Mouse (Mus musculus) kidney, adult 2 months (tissue): Measurements from ENCODE around the gene Tmcc1. TPM values are rescaled to one million over a fixed set of nuclear protein-coding genes. Genes with fewer than 3 reads are reported as not detected.

Experiments used
- DNase-seq: peaks from one replicate; pipeline ENCODE4 v3.0.0; 2021
- H3K27ac ChIP-seq: fragments of 200-500 bp; 2 replicates; pipeline ENCODE4 v1.5.1; 2012; ENCODE audit warnings: low read depth, low read length, control low read depth, inconsistent platforms; ENCODE audit not compliant: insufficient read depth
- H3K27me3 ChIP-seq: fragments of 200-500 bp; replicated peaks from 2 replicates; pipeline ENCODE4 v1.6.1; 2012; ENCODE audit warnings: mild to moderate bottlenecking, moderate library complexity, low read length, inconsistent platforms; ENCODE audit not compliant: control insufficient read depth, insufficient read depth
- H3K36me3 ChIP-seq: fragments of 200-500 bp; 2 replicates; pipeline ENCODE4 v1.6.1; 2012; ENCODE audit warnings: mild to moderate bottlenecking, moderate library complexity, low read length, inconsistent platforms; ENCODE audit not compliant: control insufficient read depth, insufficient read depth
- H3K4me1 ChIP-seq: fragments of 200-500 bp; 2 replicates; pipeline ENCODE4 v1.6.1; 2011; ENCODE audit warnings: low read length; ENCODE audit not compliant: control insufficient read depth, insufficient read depth
- H3K4me3 ChIP-seq: fragments of 200-500 bp; 2 replicates; pipeline ENCODE4 v1.5.1; 2011; ENCODE audit warnings: mild to moderate bottlenecking, low read depth, low read length, control low read depth; ENCODE audit not compliant: insufficient read depth
- CTCF ChIP-seq: fragments of 200-500 bp; conservative IDR thresholded peaks from 2 replicates; pipeline ENCODE4 v1.5.1; 2011; ENCODE audit warnings: low read depth, mild to moderate bottlenecking, control low read depth, low read length, moderate library complexity, mixed read lengths; ENCODE audit not compliant: insufficient read depth, insufficient read length
- POLR2A ChIP-seq: fragments of 200-500 bp; IDR thresholded peaks from one replicate; pipeline ENCODE4 v1.6.1; 2011; ENCODE audit warnings: low read depth, low read length, control low read depth
- WGBS: fragments of 180-500 bp; shearing (Covaris S2); methylation state at CpG from one replicate; pipeline ENCODE4 v1.1.7; 2018; 5-methylcytosine and 5-hydroxymethylcytosine counted together
- polyA plus RNA-seq: library from polyadenylated mRNA; depleted of rRNA; stranded (reverse); fragments of >200 nt; gene quantifications from 2 replicates; pipeline ENCODE4 v1.2.3, GENCODE M21; 2012; rRNA removed

Tmcc1 gene
- polyA plus RNA-seq, 1 experiment = 10.1 TPM

DNA sequence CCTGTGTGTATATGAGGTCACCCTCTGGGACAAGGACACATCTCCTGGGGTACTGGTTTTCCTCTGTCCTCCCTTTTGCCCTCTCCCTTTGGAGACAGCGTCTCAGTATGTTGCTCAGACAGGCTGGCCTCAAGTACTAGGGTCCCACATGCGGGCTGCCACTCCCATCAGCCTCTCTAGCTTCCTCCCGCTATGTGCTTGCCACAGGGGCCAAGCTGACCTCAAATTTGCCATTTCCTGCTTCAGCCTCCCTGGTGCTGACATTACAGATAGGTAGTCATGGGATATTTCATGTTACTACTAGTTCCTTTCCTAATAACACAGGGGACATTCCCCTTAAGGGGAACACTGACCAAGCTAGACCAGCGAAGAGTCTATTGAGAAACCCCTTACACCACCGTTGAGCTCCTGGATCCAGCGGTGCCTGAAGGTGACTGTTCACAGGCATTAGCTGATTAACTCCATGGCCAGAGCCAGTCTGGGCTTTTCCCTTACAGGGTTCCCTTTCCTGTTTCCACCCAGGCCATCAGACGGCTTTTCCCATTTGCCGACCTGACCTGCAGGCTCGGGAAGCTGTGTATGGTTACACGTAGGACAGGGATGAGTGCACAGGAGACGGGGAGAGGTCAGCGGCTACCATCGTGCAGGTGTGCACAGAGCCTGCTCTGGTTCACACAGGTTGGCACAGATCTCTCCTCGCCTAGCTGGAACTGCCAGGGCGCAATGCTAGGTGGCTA, 220.0 kb downstream of the Tmcc1 start:
- Histone ChIP-seq H3K27ac (no peak overlapping the region), H3K4me3 (no peak overlapping the region), H3K27me3 (no peaks in the 10 kb centered on the region), H3K36me3 (no peaks in the 10 kb centered on the region), H3K4me1 (peaks cover 4% of the 10 kb centered on the region; the same call in 1 of the 2 replicates)
- DNase-seq = no peak
- WGBS = 51% methylated on average over 15 of the region's 15 CpGs
- TF ChIP-seq POLR2A = no peak
- TF ChIP-seq CTCF = no peak

DNA sequence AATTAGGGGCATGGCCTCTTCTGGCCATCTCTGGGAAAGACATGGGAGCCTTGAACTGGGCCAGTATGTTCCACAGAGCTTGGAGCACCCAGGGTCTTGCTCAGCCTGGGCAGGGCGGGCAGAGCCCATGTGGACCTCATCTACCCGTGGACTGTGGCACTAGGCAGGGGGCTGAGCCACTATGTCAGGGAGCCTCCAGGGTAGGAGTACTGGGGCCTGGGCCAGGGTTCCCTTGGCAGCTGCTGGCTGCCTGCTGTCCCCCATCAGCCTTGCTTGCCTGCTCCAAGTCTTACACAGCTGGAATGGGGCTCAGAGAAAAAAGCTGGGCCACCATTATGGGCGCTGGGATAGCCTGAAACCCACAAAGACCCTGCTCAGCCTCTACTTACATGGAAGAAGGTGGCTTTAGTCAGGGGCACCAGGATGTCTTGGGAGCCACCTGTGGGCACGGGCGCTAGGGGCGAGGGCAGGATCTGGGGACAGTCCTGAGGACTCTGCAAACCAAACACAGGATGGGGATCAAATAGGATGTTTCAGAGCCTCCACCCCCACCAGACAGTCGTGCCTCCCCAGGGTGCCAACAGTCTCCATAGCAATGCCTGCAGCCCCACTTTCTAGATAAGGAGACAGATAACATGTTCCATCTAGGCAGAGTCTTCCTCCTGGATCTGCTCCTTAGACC, 221.1 kb downstream of the Tmcc1 start:
- Histone ChIP-seq H3K4me1 (peaks cover 4% of the 10 kb centered on the region; the same call in 1 of the 2 replicates), H3K27me3 (no peaks in the 10 kb centered on the region), H3K27ac (no peak overlapping the region), H3K36me3 (no peaks in the 10 kb centered on the region), H3K4me3 (no peak overlapping the region)
- no peak for TF ChIP-seq CTCF
- no peak for TF ChIP-seq POLR2A
- DNase-seq = no peak
- 78% methylated on average over 7 of the region's 7 CpGs for WGBS

DNA sequence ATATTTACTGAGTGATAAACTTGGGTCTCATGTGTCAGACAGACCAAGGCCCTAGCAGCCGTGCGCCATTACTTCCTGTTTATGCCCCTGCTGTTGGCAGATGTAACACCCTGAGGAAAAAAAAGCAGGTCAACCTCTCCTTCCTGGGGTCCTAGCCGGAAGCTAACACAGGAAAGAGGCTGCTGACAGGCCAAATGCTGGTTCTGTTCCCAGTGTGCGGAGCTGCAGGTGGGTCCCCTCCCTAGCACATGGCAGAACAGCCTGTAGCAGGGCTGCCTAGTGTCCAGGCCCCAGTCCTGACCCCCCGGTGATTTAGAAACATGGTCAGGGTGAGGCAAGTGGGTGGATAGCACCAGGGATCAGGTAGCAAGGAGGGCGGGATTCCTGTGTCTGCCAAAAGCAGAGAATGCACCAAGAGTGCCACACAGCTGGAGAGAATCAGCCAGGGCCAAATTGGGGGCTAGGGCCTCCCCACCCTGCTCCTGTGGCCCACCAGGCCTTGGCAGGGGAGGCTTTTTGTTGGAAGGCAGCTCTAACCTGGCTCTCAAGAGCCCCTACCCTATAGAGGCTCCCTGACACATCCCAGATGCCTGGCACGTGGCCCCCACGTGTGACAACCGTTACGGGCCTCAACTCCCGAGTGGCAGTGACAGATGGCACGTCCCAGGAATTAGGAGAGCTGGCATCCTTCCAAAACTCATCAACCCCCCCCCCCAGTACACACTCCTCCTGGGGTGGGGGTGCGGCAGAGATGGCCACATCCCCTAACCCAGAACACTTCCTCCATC, 221.8 kb downstream of the Tmcc1 start:
- Histone ChIP-seq H3K36me3 (no peaks in the 10 kb centered on the region), H3K27ac (0 out of 2 replicates have a peak overlapping the region, but pooled peaks have one; percentile 7), H3K27me3 (no peaks in the 10 kb centered on the region), H3K4me3 (no peak overlapping the region), H3K4me1 (peaks cover 4% of the 10 kb centered on the region; the same call in 1 of the 2 replicates)
- no peak for TF ChIP-seq CTCF
- TF ChIP-seq POLR2A = no peak
- peak; percentile 78 for DNase-seq
- WGBS = 46% methylated on average over 13 of the region's 13 CpGs

DNA sequence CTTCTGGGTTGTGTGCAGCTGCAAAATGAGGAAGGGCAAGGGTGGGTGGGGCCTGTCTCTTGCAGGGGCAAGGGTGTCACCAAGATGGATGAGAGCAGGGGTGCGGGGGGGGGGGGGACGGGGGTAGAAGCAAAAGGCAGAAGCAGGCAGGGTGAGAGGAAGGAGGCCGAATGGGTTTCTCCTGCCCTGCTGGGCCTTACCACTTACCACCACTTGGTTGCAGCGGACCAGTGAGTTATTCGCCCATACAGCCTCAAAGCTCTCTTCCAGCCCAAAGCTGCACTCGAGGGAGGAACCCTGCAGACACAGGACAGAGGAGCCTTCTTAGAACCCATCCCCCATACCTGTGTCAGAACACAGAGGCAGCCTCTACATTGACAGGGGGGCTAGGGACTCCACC, 223.3 kb downstream of the Tmcc1 start:
- H3K4me3 ChIP-seq = no peak overlapping the region
- peaks cover 4% of the 10 kb centered on the region; the same call in 1 of the 2 replicates for H3K4me1 ChIP-seq
- TF ChIP-seq CTCF (no peak), POLR2A (no peak)
- WGBS = 67% methylated on average over 6 of the region's 6 CpGs
- H3K36me3 ChIP-seq = no peaks in the 10 kb centered on the region
- no peak for DNase-seq
- H3K27ac ChIP-seq = no peak overlapping the region
- H3K27me3 ChIP-seq = no peaks in the 10 kb centered on the region

DNA sequence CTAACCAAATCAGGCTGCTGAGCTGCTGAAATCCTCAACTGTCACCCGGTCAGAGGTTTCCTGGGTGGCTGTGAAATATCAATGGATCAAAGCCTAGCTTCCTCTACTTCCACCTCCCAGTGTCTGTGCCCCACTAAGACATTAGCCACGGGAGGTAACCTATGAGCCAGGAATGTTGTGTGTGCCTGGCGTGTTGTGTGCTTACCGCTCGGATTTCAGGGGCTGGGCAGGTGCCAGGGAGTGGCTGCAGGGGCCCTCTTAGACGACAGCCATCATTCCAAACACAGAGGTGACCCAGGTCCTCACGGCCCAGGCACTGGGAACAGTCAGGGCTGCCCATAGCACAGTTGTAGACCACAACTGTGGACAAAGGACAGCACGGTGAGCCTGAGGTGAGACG, 224.2 kb downstream of the Tmcc1 start:
- Histone ChIP-seq H3K36me3 (no peaks in the 10 kb centered on the region), H3K27me3 (no peaks in the 10 kb centered on the region), H3K4me1 (peaks cover 4% of the 10 kb centered on the region; the same call in 1 of the 2 replicates), H3K27ac (no peak overlapping the region), H3K4me3 (no peak overlapping the region)
- TF ChIP-seq POLR2A = no peak
- no peak for TF ChIP-seq CTCF
- WGBS = 78% methylated on average over 9 of the region's 9 CpGs
- DNase-seq = no peak

DNA sequence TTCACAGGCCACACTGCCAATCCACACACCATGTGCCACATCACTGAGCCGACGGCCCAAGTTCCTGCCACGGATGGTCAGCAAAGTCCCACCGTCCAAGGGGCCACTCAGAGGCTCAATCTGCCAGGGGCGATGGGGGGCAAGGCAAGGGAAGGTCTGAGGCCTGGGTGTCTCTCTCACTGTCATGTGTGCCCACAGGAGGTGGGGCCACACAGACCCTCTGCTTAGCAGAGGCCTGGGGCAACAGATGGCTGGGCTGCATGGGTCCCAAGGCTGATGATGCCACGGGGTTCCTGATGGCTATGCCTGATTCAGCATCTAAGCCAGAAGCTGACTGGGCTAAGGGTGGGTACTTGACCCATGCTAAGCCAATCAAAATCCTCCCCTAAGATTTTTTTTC, 224.6 kb downstream of the Tmcc1 start:
- H3K36me3 ChIP-seq = no peaks in the 10 kb centered on the region

More for the DNA sequence above, 224.6 kb downstream of the Tmcc1 start:
- TF ChIP-seq CTCF = no peak
- TF ChIP-seq POLR2A = no peak
- Histone ChIP-seq H3K4me1 (peaks cover 4% of the 10 kb centered on the region; the same call in 1 of the 2 replicates), H3K27ac (no peak overlapping the region), H3K4me3 (no peak overlapping the region), H3K27me3 (no peaks in the 10 kb centered on the region)
- WGBS = 77% methylated on average over 6 of the region's 6 CpGs
- no peak for DNase-seq

Other genes with a start within 250 kb of the Tmcc1 start
- not detected in 2 replicates for gene H1foo, start 248.5 kb downstream of the Tmcc1 start, polyA plus RNA-seq
- gene Plxnd1, start 198.5 kb downstream of the Tmcc1 start, polyA plus RNA-seq = 54.2 and 60.2 TPM in 2 replicates
- gene Washc2, start 14.6 kb upstream of the Tmcc1 start, polyA plus RNA-seq = 54.8 and 61.9 TPM in 2 replicates
- gene Zfand4, start 70.7 kb upstream of the Tmcc1 start, polyA plus RNA-seq = 0.20 and 0.22 TPM in 2 replicates
- gene March8, start 144.5 kb upstream of the Tmcc1 start, polyA plus RNA-seq = 112 and 126 TPM in 2 replicates